Mouse (Mus musculus): ENCODE results near the gene Tnnt3. TPM values are rescaled to one million over a fixed set of nuclear protein-coding genes. Genes with fewer than 3 reads are reported as not detected.

Tnnt3 gene
- polyA plus RNA-seq, 1 experiment, result 0.19 TPM

GRCm38 (mm10) chr7:142533059-142533855 is 34.6 kb downstream of the Tnnt3 start:
- Histone ChIP-seq H3K27ac (ENCODE audit: insufficient read depth, low read length) (peak overlapping the region; percentile 26; the same call in 1 of the 2 replicates), H3K4me1 (ENCODE audit: control insufficient read depth, insufficient read depth, low read length) (0 out of 2 replicates have a peak, but pooled peaks cover 1% of the 10 kb centered on the region), H3K4me3 (ENCODE audit: insufficient read depth, low read length) (peak overlapping the region; percentile 69)
- TF ChIP-seq CTCF (IDR thresholded peaks at IDR 0.05; ENCODE audit: extremely low read depth, insufficient read depth, low read length), result peak; percentile 48
- peak; percentile 30; the same call in 1 of the 2 replicates for TF ChIP-seq POLR2A (IDR thresholded peaks at IDR 0.05; ENCODE audit: extremely low read depth, insufficient read depth, low read length)

DNA sequence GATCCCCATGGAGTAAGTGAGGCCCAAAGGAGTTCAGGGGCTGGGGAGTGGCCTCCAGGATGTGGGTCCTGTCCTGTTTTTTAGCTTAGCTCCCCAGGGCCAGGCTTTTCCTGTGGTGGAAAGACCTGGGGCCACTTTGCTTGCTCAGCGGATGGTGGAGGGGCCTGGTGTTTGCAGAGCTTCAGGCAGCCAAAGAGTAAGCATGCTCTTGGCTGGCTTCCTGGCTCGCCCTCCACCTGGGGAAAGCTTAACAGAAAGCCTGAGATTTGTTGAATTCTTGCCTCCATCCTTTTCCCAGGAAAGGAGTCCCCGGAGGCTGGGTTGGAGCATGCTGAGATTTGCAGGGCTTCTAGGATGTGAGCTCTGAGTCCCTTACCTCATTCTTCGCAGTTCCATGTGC is 36.5 kb downstream of the Tnnt3 start:
- Histone ChIP-seq H3K4me1 (ENCODE audit: control insufficient read depth, insufficient read depth, low read length) (0 out of 2 replicates have a peak, but pooled peaks cover 1% of the 10 kb centered on the region), H3K4me3 (ENCODE audit: insufficient read depth, low read length) (no peak overlapping the region), H3K27ac (ENCODE audit: insufficient read depth, low read length) (no peak overlapping the region)
- TF ChIP-seq CTCF (IDR thresholded peaks at IDR 0.05; ENCODE audit: extremely low read depth, insufficient read depth, low read length), result no peak
- no peak for TF ChIP-seq POLR2A (IDR thresholded peaks at IDR 0.05; ENCODE audit: extremely low read depth, insufficient read depth, low read length)

GRCm38 (mm10) chr7:142535832-142536231 is 37.2 kb downstream of the Tnnt3 start:
- no peak overlapping the region for H3K4me3 ChIP-seq (ENCODE audit: insufficient read depth, low read length)
- no peak for TF ChIP-seq CTCF (IDR thresholded peaks at IDR 0.05; ENCODE audit: extremely low read depth, insufficient read depth, low read length)
- TF ChIP-seq POLR2A (IDR thresholded peaks at IDR 0.05; ENCODE audit: extremely low read depth, insufficient read depth, low read length), result no peak
- 0 out of 2 replicates have a peak, but pooled peaks cover 1% of the 10 kb centered on the region for H3K4me1 ChIP-seq (ENCODE audit: control insufficient read depth, insufficient read depth, low read length)
- H3K27ac ChIP-seq (ENCODE audit: insufficient read depth, low read length), result no peak overlapping the region

DNA sequence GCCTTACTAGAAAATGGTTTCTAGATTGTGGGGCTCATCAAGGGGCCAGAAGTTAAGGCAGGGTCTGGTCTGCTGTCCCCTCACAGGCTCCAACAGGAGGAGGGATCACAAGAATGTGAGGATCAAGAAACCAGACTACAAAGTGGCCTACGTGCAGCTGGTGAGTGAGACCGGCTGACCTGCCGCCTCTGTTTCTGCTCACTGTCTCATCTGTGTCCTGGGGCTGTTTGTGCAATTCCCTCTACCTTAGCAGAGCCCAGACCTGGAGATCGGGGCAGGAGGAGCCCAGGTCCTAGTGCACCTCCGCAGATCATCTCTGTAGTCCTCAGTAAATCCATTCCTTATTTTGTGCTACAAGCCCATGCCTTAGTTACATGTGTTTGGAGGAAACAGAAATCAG is 38.5 kb downstream of the Tnnt3 start:
- H3K4me3 ChIP-seq (ENCODE audit: insufficient read depth, low read length), result no peak overlapping the region
- 0 out of 2 replicates have a peak, but pooled peaks cover 1% of the 10 kb centered on the region for H3K4me1 ChIP-seq (ENCODE audit: control insufficient read depth, insufficient read depth, low read length)
- no peak overlapping the region for H3K27ac ChIP-seq (ENCODE audit: insufficient read depth, low read length)
- TF ChIP-seq CTCF (IDR thresholded peaks at IDR 0.05; ENCODE audit: extremely low read depth, insufficient read depth, low read length), result no peak

GRCm38 (mm10) chr7:142537879-142538278 is 39.2 kb downstream of the Tnnt3 start:
- H3K4me3 ChIP-seq (ENCODE audit: insufficient read depth, low read length), result no peak overlapping the region
- H3K27ac ChIP-seq (ENCODE audit: insufficient read depth, low read length), result no peak overlapping the region
- H3K4me1 ChIP-seq (ENCODE audit: control insufficient read depth, insufficient read depth, low read length), result no peaks in the 10 kb centered on the region
- TF ChIP-seq POLR2A (IDR thresholded peaks at IDR 0.05; ENCODE audit: extremely low read depth, insufficient read depth, low read length), result no peak
- peak; percentile 46 for TF ChIP-seq CTCF (IDR thresholded peaks at IDR 0.05; ENCODE audit: extremely low read depth, insufficient read depth, low read length)

GRCm38 (mm10) chr7:142538291-142538690 is 39.7 kb downstream of the Tnnt3 start:
- no peaks in the 10 kb centered on the region for H3K4me1 ChIP-seq (ENCODE audit: control insufficient read depth, insufficient read depth, low read length)
- TF ChIP-seq POLR2A (IDR thresholded peaks at IDR 0.05; ENCODE audit: extremely low read depth, insufficient read depth, low read length) (no peak), CTCF (IDR thresholded peaks at IDR 0.05; ENCODE audit: extremely low read depth, insufficient read depth, low read length) (no peak)
- H3K4me3 ChIP-seq (ENCODE audit: insufficient read depth, low read length), result no peak overlapping the region
- no peak overlapping the region for H3K27ac ChIP-seq (ENCODE audit: insufficient read depth, low read length)

- Histone ChIP-seq H3K27ac (ENCODE audit: insufficient read depth, low read length) (no peak overlapping the region), H3K4me3 (ENCODE audit: insufficient read depth, low read length) (no peak overlapping the region), H3K4me1 (ENCODE audit: control insufficient read depth, insufficient read depth, low read length) (no peaks in the 10 kb centered on the region)
- TF ChIP-seq POLR2A (IDR thresholded peaks at IDR 0.05; ENCODE audit: extremely low read depth, insufficient read depth, low read length) (no peak), CTCF (IDR thresholded peaks at IDR 0.05; ENCODE audit: extremely low read depth, insufficient read depth, low read length) (no peak)
Observed at GRCm38 (mm10) chr7:142538766-142539165, 40.1 kb downstream of the Tnnt3 start.

DNA sequence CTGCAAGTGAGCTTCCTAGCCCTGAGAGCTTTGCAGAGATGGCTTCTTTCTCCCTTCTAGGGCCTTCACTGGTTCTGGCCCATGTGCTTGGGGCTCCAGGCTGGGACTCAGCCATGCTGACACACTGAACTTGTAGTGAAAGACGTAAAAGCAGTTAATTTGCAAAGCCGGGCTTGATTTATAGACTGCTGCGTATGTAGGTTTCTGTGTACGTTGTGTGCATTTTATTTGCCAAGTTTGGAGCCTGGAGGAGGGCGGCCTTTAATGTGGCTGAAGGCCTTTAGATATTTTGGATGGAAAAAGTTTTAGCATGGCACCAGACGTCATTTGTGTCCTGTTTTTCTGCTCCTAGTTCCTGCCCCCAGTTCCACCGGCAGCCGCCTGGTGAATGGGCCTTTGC is 41.2 kb downstream of the Tnnt3 start:
- Histone ChIP-seq H3K27ac (ENCODE audit: insufficient read depth, low read length) (no peak overlapping the region), H3K4me1 (ENCODE audit: control insufficient read depth, insufficient read depth, low read length) (no peaks in the 10 kb centered on the region), H3K4me3 (ENCODE audit: insufficient read depth, low read length) (no peak overlapping the region)
- TF ChIP-seq CTCF (IDR thresholded peaks at IDR 0.05; ENCODE audit: extremely low read depth, insufficient read depth, low read length) (no peak), POLR2A (IDR thresholded peaks at IDR 0.05; ENCODE audit: extremely low read depth, insufficient read depth, low read length) (no peak)

DNA sequence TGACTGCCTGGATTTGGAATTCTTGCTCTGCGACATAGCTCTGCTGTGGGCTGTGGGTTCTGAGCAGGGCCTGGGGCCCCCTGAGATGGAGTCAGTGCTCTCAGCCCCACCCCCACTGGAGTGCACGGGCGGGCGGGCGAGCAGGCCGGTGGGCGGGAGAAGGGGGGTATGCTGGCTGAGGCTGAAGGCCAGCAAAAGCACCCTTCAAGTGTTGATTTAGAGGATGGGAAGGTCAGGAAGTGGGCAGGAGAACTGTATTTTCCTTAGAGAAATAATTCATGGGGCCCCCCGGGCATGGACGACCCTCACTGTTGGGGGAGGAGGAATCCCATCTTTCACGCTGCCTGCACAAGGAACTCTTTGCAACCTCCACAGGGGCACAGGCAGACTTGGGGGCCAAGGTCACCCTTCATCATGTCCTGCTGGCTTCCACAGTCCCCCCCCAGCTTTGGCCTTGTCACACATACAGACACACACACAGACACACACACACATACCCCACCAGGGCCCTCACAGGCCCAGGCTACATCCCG is 44.2 kb downstream of the Tnnt3 start:
- TF ChIP-seq POLR2A (IDR thresholded peaks at IDR 0.05; ENCODE audit: extremely low read depth, insufficient read depth, low read length) (no peak), CTCF (IDR thresholded peaks at IDR 0.05; ENCODE audit: extremely low read depth, insufficient read depth, low read length) (no peak)
- H3K4me3 ChIP-seq (ENCODE audit: insufficient read depth, low read length), result no peak overlapping the region

DNA sequence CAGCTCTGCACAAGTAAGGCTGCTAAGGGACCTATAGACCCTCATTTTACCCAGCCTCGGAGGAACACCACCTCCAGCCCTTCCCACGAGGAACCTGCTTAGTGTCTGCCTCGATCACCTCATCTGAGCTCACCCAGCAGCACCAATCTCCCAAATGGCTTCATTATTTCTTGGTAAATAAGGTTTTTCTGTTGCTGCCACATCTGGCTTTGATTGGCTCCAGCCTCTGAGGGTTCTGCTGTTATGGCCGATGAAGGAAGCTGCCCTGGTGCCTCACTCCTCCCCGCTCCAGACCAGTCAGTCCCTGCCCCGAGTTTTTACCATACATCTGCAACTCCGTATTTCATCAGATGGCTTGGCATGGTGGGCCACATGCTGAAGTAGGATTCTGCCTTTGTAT is 47.3 kb downstream of the Tnnt3 start:
- TF ChIP-seq POLR2A (IDR thresholded peaks at IDR 0.05; ENCODE audit: extremely low read depth, insufficient read depth, low read length) (no peak), CTCF (IDR thresholded peaks at IDR 0.05; ENCODE audit: extremely low read depth, insufficient read depth, low read length) (no peak)
- Histone ChIP-seq H3K4me1 (ENCODE audit: control insufficient read depth, insufficient read depth, low read length) (no peaks in the 10 kb centered on the region), H3K4me3 (ENCODE audit: insufficient read depth, low read length) (no peak overlapping the region), H3K27ac (ENCODE audit: insufficient read depth, low read length) (no peak overlapping the region)

More for the DNA sequence above, 44.2 kb downstream of the Tnnt3 start:
- H3K27ac ChIP-seq (ENCODE audit: insufficient read depth, low read length), result no peak overlapping the region
- no peaks in the 10 kb centered on the region for H3K4me1 ChIP-seq (ENCODE audit: control insufficient read depth, insufficient read depth, low read length)

All from cortical plate, adult 2 months (tissue).